Mouse (Mus musculus) cerebellum, adult 9-10 months (tissue): ENCODE data around the gene Gps2.

Source experiments
- DNase-seq: peaks from one replicate; pipeline ENCODE4 v3.0.0; 2022

The Gps2 gene

DNA sequence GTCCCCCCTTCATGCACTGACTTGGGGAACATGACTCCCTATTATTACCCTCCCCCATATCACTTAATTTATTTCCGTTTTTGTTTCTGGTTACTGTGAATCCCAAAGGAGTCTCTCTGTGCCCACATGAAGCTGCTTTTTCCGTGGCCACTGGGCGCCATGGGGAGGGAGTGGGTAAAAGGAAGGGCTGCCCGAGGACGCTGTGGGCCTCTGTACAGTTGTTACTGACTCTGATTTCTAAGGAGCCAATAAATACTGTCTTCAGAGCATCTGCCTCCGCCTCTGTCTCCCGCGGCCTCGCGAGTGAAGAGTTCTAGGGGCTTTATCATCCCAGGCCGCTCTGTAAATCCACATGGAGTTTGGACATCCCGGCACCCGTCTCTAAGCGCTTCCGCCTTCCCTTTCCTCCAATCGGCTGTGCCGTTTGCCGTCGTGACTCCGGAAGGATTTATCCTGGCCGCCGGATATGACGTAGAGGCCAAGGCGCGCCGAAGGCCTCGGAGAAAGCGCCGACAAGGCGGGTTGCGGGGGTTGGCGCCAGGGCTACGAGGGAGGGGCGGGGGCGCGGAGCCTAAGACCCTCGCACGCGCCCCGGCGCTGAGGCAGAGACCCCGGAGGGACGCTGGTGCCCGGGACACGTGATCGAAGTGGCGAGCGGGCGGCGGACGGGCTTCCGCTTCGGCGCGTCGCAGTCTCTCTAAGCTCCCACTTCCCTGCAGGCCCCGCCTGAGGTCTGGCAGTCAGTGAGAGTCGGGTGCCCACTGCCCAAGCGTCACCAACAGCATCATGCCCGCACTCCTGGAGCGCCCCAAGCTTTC is at the start of gene Gps2:
Gene Gps2, plus strand, starts transcription at position 335 of the 818 bp plus-strand sequence.
- peak; percentile 92 for DNase-seq

DNA sequence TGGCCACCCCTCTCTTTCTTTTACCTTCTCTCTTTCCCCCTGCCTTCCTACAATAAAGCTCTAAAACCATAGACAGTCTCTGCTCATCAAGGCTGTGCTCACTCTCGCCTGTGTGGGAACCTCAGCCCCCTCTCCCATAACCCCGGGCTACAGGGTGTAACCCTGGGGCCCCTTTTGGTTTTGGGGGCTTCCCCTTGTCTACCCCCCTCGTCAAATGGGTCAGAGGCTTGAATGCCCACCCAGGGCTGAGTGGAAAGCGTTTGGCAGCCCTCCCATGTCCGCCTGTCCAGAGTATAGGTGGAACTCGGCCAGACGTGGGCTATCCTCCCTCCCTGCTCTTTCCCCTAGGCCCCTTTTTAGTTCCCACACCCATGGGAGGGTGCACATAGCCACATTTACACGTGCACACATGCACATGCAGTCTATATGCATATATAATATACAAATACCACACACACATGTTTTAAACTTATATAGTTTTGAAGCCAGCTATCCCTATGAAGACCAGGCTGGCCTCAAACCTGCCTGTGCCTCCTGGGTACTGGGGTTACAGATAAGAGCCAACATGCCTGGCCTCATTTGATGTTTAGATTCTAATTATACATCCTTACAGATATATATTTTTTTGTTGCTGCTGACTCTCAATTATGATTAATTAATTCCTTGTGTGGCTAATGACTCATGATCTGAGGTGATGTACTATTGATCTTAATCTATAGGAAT is 49.4 kb upstream of the Gps2 start:
- no peak for DNase-seq

DNA sequence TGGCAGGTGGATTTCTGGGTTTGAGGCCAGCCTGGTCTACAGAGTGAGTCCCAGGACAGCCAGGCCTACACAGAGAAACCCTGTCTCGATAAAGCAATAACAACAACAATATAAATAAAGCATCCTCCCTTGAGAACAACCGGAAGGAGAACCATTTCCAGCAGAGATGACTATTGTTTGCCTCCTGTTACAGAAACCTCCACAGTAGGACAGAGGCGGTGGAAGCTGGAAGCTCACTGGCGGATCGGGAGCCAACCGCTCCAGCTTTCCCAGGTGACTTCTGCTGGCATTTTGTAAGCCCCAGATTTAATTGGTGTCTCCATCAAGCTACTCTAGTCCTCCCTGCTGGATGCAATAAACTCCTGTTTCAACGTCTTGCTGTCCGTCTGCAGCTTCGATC is 48.1 kb upstream of the Gps2 start:
- no peak for DNase-seq

DNA sequence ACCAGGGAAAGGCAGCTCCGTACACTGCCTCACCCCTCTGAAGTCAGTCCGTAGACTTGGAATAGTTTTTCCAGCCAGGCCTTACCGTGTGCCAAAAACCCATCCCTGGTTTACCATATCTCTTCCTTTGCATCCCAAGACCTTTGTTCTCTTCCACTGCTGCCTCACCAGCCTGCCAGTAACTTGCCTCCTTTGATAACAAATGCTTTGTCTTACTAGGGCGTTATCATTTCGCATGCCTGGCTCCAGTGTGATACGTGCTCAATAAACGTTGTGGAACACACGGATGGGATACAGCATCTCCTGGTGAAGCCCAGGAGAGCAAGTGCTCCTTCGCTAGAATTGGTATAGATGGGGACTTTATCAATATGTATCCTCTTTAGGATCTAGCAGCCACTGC is 46.4 kb upstream of the Gps2 start:
- no peak for DNase-seq

DNA sequence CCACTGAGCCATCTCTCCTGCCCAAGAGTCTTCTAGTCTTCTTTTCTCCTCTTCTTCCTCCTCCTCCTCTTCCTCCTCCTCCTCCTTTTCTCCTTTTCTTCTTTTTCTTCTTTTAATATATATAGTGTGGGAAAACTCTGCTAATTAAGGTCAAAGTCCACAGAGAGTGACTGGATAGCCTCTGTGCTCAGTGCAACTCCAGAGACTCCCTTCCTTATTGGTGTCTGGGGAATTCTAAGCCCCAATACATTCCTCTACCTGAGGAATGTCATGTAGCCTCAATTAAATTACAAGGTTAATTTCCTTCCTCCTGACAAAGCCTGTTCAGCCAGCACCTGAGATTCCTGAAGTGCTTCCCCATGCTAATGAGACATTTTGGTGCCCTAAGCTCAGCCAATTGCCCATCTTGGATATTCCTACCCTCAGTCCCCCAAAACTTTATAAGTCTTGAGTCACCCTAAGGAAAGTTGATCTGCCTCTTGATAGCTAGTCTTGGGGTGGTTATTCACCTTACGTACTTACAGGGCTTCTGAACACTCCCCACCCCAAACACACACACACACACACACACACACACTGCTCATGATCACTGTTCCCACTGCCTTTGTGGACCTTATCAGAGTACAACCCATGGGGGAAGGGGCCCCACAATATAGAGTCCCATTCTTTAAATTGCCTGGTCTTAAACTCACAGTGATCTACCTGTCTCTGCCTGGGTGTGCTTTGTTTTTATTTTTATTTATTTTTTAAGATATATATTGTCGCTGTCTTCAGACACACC is 43.2 kb upstream of the Gps2 start:
- DNase-seq, result no peak

DNA sequence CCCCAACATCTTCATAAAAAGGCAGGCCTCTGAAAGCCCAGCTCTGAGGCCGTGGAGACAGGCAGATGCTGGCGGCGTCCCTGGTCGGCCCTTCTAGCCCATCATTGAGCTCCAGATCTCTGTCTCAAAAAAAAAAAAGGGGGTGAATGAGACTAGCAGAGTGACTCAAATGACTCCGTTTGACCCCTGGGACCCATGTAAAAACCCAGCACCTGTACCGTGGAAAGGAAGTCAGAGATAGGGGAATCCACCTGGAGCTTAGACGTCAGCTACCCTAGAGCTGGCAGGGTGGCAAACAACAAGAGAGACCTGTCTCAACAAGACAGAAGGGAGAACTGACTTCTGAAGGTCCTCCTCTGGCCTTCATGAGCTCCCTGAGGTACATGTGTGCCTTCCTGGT is 41.9 kb upstream of the Gps2 start:
- DNase-seq, result no peak

DNA sequence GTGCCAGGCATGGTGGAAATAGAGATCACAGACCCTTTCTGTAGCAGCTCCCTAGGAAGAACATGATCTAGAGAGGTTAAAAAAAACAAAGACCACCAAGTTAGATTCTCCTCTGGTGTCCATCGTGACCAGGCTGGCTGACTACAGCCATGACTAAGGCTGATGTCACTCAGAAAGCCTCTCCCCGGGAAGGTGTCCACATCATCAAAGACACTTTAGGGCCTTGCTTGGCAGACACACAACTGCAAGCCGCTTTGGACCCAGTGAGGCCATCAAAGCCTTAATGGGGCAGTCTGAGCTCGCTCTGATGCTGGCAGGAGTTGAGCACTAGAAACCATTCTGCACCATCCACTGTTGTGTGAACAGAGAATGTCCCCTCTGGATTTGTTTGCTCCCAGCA is 41.2 kb upstream of the Gps2 start:
- DNase-seq, result no peak

DNA sequence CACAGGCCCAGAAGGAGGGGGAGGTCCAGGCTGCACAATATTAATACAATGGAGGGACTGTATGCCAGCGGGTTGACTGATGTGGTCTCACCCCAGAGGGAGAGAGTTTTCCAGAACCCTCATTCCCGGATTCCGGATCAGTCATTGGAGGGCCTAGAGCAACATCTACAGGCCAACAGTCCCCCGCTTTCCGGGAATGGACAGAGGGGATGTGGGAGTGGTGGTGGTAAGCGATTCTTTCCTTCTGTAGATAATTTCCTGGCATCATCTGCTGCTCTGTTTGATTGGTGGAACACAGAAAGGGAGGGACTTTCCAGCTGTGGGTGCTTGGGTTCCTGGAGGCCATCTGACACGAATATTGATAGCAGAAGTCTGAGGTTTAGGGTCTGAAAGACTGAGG is 37.5 kb upstream of the Gps2 start:
- no peak for DNase-seq

DNA sequence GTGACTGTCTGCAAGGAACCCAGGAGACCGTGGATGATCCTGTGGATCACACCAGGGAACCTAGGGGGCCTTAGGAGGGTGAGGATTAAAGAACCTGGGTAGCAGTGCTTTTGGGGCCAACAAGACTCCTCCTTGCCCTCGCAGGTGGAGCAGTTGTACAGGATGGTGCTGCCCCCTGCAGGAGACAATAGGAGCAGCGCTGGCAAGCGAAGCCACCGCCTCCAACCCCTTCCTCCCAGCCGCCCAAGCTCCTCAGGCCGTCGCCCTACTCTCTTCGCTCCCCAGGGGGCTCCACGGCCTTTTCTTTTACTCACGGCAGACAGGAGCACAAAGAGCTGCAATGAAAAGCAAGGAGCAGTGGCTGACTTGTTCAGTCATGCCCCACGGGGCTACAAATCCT is 36.8 kb upstream of the Gps2 start:
- DNase-seq, result peak; percentile 78

DNA sequence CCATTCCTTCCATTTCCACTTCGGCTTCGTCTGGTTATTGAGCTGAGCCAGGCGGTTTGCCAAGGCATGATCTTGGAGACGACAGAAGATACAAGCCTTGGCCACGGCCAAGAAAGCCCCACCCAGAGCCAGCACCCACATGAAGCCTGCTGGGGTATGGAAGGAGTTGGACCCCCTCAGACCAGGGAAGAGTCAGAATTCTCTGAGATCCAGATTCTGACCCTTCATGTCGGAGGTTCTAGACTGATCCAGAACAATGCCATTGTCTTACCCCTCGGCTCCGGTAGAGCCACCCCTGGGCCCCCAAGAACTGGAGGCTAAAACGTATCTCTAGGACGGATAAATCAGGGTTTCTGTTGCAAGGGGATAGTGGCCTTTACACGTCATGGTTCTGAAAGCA is 35.8 kb upstream of the Gps2 start, which contains the start of gene Tmem95:
Gene Tmem95, minus strand, starts transcription at position 141 of the 400 bp plus-strand sequence.
- no peak for DNase-seq

DNA sequence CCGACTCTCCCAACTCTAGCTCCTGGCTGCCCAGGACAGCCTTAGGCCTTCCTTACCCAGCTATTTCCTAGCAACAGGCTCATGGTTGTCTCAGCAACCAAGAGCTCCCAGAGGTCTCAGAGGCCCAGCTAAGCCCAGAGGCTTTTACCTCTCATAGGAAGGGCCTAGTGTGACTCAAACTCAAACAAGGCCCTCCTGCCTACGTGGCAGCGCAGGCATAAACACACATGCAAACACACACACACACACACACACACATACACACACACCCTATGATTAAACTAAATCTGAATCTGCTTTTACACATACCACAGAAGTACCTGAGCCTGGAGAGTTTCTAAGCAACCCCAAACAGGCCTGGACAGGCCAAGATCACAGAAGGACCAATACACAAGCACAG is 35.3 kb upstream of the Gps2 start:
- DNase-seq, result no peak

DNA sequence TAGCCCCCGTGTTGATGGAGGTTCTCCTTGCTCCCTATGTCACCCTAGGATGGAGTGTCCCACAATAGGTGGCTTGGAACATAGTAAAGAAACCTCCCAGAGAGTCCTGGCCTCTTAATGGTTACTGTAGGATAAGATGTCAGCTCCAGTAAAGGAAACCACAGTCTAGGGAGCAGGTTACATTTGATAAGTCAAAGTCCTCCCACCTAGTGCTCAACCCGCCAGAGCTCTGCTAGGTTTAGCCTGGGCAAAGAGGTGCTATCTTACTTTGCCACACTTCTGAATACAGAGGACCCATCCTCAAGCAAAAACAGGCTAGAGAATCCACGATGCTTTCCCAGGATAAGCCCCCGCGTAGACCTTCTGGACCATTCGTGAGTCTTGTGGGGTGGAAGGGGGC is 34.7 kb upstream of the Gps2 start:
- DNase-seq, result no peak

DNA sequence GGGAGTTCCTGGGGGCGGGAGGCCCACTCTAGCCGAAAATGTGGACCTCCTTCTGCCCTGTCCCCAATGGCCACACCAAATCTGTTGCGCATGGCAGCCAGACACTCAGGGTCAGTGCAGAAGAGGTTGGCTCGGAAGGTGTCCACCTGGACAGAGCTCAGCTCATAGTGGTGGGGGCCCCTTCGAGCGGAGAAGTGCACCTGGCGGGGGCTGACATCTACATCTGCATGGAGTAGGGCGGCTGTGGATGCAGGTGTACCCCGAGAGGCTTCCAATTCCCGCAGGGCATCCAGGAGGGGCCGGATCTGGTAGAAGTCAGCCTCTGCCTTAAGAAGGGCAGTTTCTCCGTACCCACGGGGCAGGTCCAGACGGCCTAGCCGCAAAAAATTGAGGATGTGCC is 34.0 kb upstream of the Gps2 start:
- no peak for DNase-seq

DNA sequence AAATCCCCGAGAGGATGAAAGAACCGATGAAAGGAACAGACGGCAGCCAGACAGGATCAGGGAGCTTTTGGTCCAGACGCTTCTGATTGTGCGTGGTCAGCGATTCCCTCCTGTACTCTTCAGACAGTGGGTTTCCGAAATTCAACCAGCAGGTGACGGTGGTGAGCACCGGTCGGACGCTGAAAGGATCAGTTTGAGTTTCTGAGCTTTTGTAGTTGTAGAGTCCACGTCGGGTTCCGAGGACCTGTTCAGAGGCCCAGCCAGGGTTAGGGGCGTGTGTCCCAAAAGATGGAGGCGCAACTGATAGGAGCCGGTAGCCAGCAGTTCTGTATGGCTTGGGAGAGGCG is 33.2 kb upstream of the Gps2 start:
- DNase-seq, result peak; percentile 62

DNA sequence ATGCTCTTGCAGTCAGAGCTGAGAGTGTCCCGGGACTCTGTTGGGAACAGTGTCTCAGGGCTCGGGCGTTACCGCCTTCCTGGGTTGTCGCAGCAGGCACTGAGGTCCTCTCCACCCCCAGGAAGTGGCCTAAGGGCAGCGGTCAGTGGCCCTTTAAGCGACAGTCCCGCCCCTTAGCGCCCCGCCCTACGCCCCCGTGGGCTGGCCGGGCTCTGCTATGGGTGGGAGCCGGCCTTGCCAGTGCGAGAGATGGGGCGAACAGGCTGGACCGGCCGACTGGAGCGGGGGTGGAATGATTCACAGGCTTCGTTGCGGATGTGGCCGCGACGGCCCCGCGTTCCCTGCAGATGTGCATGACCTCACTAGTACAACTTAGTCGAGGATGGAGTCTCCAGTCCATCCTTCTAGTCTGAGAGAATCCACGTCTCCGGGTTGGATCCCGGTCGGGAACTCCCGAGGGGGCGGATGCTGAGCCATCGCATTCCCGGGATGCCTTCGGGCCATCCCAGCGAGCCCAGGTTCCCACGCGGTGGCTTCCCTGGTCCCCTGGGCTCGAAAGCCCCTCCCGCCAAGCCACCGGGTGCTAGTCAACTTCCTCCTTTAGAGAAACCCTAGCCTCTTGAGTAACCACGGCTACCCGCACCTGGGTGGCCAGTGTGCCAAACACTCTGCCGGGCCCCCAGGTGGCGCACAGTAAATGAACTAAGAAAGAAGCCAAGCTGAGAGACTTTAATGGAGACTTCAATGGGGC is 32.7 kb upstream of the Gps2 start, which contains the start of gene Kctd11:
Gene Kctd11, minus strand, starts transcription at position 554 of the 751 bp plus-strand sequence.
- peak; percentile 69 for DNase-seq

DNA sequence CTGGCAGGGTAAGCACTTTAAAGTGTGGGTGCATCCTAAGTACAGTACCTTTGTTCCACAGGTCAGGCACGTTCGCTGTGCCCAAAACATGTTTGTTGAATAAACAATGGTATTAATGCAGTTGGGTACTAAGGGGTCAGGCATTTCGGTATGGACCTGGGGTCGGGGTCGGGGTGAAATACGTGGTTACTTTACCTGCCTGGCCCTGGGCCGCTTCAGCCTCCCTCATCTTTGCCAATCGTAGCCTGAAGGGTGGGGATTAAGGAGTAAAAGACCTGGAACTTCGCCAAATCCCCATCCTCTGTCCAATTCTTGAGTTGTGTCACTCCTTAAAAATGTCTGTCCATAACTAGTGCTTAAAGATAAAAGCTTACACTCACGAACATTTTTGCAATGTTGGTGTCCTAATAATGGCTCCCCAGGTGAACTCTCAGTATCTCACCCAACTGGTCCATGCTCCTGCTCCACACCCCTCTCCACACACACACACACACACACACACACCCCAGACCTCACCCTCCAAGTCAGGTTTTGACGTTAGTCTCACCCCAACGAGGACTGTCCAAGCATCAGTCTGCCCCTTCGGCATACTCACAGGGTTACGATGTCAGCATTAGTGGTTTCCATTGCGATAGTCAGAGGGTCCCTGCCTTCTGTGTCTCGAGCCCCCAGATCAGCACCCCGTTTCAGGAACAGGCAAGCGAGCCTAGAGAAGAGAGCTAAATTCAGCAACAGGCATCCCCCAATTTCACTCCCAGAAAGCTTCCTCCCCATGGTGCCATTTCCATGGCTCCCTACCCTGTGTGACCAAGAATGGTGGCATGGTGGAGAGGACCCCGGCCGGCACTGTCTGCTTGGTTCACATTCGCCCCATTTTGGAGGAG is 31.7 kb upstream of the Gps2 start:
- no peak for DNase-seq

DNA sequence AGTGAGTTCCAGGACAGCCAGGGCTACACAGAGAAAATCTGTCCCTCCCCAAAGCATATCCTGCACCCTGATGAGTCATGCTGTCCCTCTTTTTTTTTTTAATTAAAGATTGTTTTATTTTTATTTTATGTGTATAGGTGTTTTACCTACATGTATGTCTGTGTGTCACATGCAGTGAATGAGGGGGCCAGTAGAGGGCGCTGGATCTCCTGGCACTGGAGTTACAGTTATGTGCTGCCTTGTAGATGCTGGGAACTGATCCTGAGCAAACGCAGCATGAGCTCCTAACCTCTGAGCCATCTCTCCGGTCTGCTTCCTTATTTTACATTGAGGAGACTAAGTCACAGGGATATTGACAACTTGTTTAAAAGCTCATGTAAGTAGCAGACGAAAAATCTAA is 30.6 kb upstream of the Gps2 start:
- no peak for DNase-seq

DNA sequence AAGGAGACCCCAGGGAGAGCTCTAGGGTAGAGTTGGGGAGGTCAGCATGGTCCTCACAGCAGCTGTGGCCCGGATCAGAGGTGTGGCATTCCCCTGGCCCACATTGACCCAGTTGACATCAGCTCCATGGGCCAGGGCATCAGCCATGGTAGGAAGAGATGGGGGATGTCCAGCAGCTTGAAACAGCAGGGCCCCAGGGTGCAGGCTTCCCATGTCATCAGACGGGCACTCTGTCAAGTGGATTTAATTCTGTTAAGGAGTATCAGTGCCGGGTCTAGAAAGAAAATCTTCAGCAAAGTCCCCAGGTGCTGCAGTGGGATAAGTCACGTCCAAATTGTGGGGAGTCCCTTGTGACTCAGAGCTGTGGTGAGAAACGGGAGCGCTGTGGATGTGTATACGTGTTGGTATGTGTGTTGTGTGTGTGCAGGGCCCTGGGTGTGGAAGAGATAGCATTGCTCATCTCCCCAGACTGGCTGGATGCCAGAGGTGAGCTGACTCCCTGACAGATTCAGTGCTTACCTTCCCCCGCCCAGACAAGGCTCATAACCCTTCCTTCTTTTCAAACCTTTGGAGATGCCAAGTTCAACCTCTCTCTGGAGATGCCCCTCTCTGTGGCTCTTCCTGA is 30.0 kb upstream of the Gps2 start:
- no peak for DNase-seq

DNA sequence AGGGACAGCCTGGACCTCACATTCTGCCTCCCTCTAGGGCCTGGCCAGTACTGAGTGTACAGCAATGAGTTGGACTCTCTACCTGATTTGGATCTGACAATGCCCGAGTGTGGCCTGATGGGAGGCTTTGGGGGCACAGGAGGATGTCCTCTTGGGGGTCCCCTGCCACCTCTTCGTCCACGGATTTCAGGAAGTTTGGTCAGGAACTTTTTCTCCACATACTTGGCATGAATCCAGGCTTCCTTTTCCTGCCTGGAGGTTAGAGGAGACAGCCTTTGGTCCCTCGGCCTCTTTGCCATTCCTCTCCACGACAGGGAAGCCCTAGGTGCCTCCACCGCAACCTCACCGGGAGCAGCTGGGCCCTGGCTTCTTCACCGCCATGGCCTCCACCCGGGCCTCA is 29.4 kb upstream of the Gps2 start:
- DNase-seq, result no peak

DNA sequence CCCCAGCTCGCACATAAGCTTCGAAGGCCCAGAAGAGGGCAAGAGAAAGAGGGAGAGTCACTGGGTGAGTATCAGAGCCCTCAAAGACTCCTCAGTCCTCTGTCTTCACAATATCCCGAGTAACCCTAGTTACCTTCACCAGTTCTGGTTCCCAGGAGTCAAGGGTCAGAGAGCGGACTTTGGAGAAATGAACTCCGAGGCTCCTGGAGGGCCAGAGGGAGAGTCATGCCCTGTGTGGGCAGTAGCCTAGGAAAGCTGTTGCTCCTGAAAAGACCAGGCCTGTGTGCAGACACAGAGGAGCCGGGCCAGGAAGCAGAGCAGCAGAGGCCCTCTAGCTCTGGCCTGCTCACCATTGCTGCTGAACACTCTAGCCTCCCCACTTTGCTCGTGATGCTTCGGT is 29.0 kb upstream of the Gps2 start:
- DNase-seq, result no peak

DNA sequence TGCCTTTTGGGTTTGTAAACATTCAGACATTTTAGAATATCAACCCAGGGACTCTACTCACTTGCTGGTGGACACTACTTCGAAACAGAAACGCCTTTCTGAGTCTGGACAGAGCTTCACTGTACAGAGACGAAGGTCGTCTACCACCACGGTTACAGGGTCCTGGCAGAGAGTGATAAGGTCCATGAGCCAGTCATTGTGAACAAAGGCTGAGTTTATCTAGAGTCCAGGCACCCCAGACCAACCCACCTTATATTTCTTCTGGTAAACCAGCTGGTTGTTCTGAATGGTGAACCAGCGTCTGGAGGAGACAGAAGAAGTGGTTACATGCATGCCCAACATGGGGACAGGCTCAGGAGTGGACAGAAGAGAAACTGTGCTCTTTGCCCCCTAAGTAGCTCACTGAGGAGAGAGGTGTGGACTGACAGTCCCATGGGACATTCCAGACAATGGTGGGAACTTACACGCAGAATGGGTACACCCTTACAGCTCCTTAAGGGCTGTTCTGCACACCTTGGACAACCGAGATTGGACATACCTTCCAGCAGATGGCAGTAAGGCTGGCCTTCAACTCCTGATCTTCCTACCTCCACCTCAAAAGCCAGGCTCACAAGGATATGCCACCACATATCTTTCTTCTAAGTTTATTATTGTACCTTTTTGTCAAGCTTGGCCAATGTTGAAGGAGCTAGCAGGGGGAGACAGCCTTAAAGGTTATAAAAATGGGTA is 26.6 kb upstream of the Gps2 start:
- no peak for DNase-seq
